8 mouse cellular contexts compared by ENCODE assay signal in genomic region chr3:95881979-95882815, GRCm38 (mm10). TPM values are rescaled to one million over a fixed set of nuclear protein-coding genes. Genes with fewer than 3 reads are reported as not detected.
DNase-seq lines count a peak whose midpoint lies in the region; ATAC-seq and TF ChIP-seq lines count a peak whose summit lies in the region.

TSS of gene Ciart (minus strand) at chr3:95882251.

- WGBS in heart, embryonic 10.5 days, result under 1% methylated on average over 66 of the region's 66 CpGs
- under 1% methylated on average over 66 of the region's 66 CpGs for WGBS in kidney, embryonic 15.5 days
- WGBS in limb, embryonic 15.5 days, result under 1% methylated on average over 65 of the region's 66 CpGs
- 0% methylated on average over 65 of the region's 66 CpGs for WGBS in midbrain, postnatal 0 days

- TF ChIP-seq CTCF in C2C12 (IDR thresholded peaks at IDR 0.05; ENCODE audit: control insufficient read depth, insufficient read depth, insufficient read length), result no peak
- TF ChIP-seq CTCF in brain, embryonic 14.5 days (IDR thresholded peaks at IDR 0.05; ENCODE audit: borderline replicate concordance, extremely low read depth, insufficient read depth, insufficient read length), result no peak
- TF ChIP-seq CTCF in midbrain, postnatal 0 days (IDR thresholded peaks at IDR 0.05), result no peak

- no peaks in the 10 kb centered on the region for H3K36me3 ChIP-seq in C2C12 (ENCODE audit: control insufficient read depth, insufficient read depth)
- H3K36me3 ChIP-seq in heart, embryonic 10.5 days, result peaks cover 7% of the 10 kb centered on the region; the same call in 1 of the 2 replicates
- peaks cover 13% of the 10 kb centered on the region; the same call in 1 of the 2 replicates for H3K36me3 ChIP-seq in kidney, embryonic 15.5 days
- H3K36me3 ChIP-seq in limb, embryonic 15.5 days, result no peaks in the 10 kb centered on the region
- no peaks in the 10 kb centered on the region for H3K36me3 ChIP-seq in midbrain, postnatal 0 days (ENCODE audit: insufficient read depth, low read length)

- peak within 1 kb of the TSS; percentile 41 for H3K4me3 ChIP-seq in C2C12 (ENCODE audit: insufficient read depth, poor library complexity, severe bottlenecking)
- peak within 1 kb of the TSS; percentile 72 for H3K4me3 ChIP-seq in heart, embryonic 10.5 days
- H3K4me3 ChIP-seq in kidney, embryonic 15.5 days (replicated peaks), result peak within 1 kb of the TSS; percentile 63
- peak within 1 kb of the TSS; percentile 50 for H3K4me3 ChIP-seq in limb, embryonic 15.5 days
- peak within 1 kb of the TSS; percentile 47 for H3K4me3 ChIP-seq in midbrain, postnatal 0 days (ENCODE audit: low read depth, low read length)

- no peaks in the 10 kb centered on the region for H3K79me2 ChIP-seq in C2C12 (ENCODE audit: control insufficient read depth, insufficient read depth)

- TF ChIP-seq POLR2A in brain, embryonic 14.5 days (IDR thresholded peaks at IDR 0.05; ENCODE audit: borderline replicate concordance, extremely low read depth, insufficient read depth, insufficient read length, poor library complexity, severe bottlenecking), result no peak

- H3K4me1 ChIP-seq in heart, embryonic 10.5 days, result peaks cover 16% of the 10 kb centered on the region
- H3K4me1 ChIP-seq in kidney, embryonic 15.5 days, result peaks cover 24% of the 10 kb centered on the region
- H3K4me1 ChIP-seq in limb, embryonic 15.5 days, result peaks cover 15% of the 10 kb centered on the region
- H3K4me1 ChIP-seq in midbrain, postnatal 0 days (ENCODE audit: insufficient read depth, low read length), result 0 out of 2 replicates have a peak, but pooled peaks cover 4% of the 10 kb centered on the region

- H3K9me3 ChIP-seq in heart, embryonic 10.5 days, result no peaks in the 10 kb centered on the region
- no peaks in the 10 kb centered on the region for H3K9me3 ChIP-seq in kidney, embryonic 15.5 days (replicated peaks)
- no peaks in the 10 kb centered on the region for H3K9me3 ChIP-seq in limb, embryonic 15.5 days
- H3K9me3 ChIP-seq in midbrain, postnatal 0 days (ENCODE audit: low read length), result no peaks in the 10 kb centered on the region

- peak within 1 kb of the TSS; percentile 82 for H3ac ChIP-seq in C2C12 (ENCODE audit: control insufficient read depth, insufficient read length, low read depth)

- peak within 1 kb of the TSS; percentile 94 for H3K4me2 ChIP-seq in kidney, embryonic 15.5 days
- H3K4me2 ChIP-seq in limb, embryonic 15.5 days, result peak within 1 kb of the TSS; percentile 92
- H3K4me2 ChIP-seq in midbrain, postnatal 0 days (ENCODE audit: low read depth, low read length, poor library complexity, severe bottlenecking), result peak within 1 kb of the TSS; percentile 96

- H3K9ac ChIP-seq in kidney, embryonic 15.5 days, result peak within 1 kb of the TSS; percentile 37
- H3K9ac ChIP-seq in limb, embryonic 15.5 days, result peak within 1 kb of the TSS; percentile 39
- peak within 1 kb of the TSS; percentile 67 for H3K9ac ChIP-seq in midbrain, postnatal 0 days (replicated peaks; ENCODE audit: low read length, poor library complexity, severe bottlenecking)

- no peaks in the 10 kb centered on the region for H3K27me3 ChIP-seq in C2C12 (ENCODE audit: control insufficient read depth, insufficient read depth, insufficient read length)
- H3K27me3 ChIP-seq in heart, embryonic 10.5 days (ENCODE audit: insufficient read depth, poor library complexity, severe bottlenecking), result no peaks in the 10 kb centered on the region
- H3K27me3 ChIP-seq in kidney, embryonic 15.5 days, result 0 out of 2 replicates have a peak, but pooled peaks cover 4% of the 10 kb centered on the region
- H3K27me3 ChIP-seq in limb, embryonic 15.5 days, result no peaks in the 10 kb centered on the region
- no peaks in the 10 kb centered on the region; the same call in 1 of the 2 replicates for H3K27me3 ChIP-seq in midbrain, postnatal 0 days (ENCODE audit: insufficient read depth, low read length)

- ATAC-seq in erythroblast, adult 5-6 weeks (replicated peaks; ENCODE audit: low FRiP score, poor library complexity, severe bottlenecking), result peak; percentile 99
- ATAC-seq in kidney, embryonic 15.5 days (replicated peaks; ENCODE audit: low FRiP score), result peak; percentile 99
- peak; percentile 99 for ATAC-seq in limb, embryonic 15.5 days (ENCODE audit: insufficient number of reproducible peaks, low FRiP score, low TSS enrichment, low read depth)
- ATAC-seq in midbrain, postnatal 0 days (ENCODE audit: low FRiP score), result peak; percentile 99

- H3K79me3 ChIP-seq in C2C12 (ENCODE audit: low read depth), result no peaks in the 10 kb centered on the region

- DNase-seq in brain, embryonic 14.5 days (ENCODE audit: low read depth), result peak; percentile 99
- peak; percentile 99 for DNase-seq in heart, embryonic 10.5 days (ENCODE audit: low spot score)
- DNase-seq in midbrain, postnatal 0 days (ENCODE audit: low spot score), result peak; percentile 98
- DNase-seq in spleen, postnatal 10 days (ENCODE audit: low spot score in 2 of 2), result peak; percentile 65 to 85

- peak within 1 kb of the TSS; percentile 81 for H3K27ac ChIP-seq in heart, embryonic 10.5 days
- 0 out of 2 replicates have a peak within 1 kb of the TSS, but pooled peaks have one; percentile 19 for H3K27ac ChIP-seq in kidney, embryonic 15.5 days
- H3K27ac ChIP-seq in limb, embryonic 15.5 days, result peak within 1 kb of the TSS; percentile 70
- H3K27ac ChIP-seq in midbrain, postnatal 0 days (ENCODE audit: low read depth, low read length), result peak within 1 kb of the TSS; percentile 39; the same call in 1 of the 2 replicates

TF ChIP-seq in C2C12, 6 proteins besides CTCF, POLR2A, EP300 and RAD21:
- TF ChIP-seq CEBPB (IDR thresholded peaks at IDR 0.05; ENCODE audit: low read depth) (peak; percentile 71), MAX (IDR thresholded peaks at IDR 0.05) (peak; percentile 88), MYOG (IDR thresholded peaks at IDR 0.05; ENCODE audit: control insufficient read depth, extremely low read depth, insufficient read length) (no peak), USF1 (IDR thresholded peaks at IDR 0.05; ENCODE audit: low read depth) (peak; percentile 100), MYOD1 (IDR thresholded peaks at IDR 0.05; ENCODE audit: control insufficient read depth, insufficient read length, low read depth) (no peak), FOSL1 (IDR thresholded peaks at IDR 0.05; ENCODE audit: insufficient read depth, low read length, poor library complexity, severe bottlenecking) (no peak)
TF ChIP-seq in C2C12: peak in this region for 3.

RNA-seq across cellular contexts. Expression of gene Ciart, which starts in this region (rescaled TPM):
- 4.4 TPM for polyA plus RNA-seq in C2C12 (2012; fragmentation: generic; extraction: Trizol)
- 3.7 and 3.8 TPM in 2 replicates for polyA plus RNA-seq in brain, embryonic 14.5 days (2012; rRNA removed)
- not detected in 2 replicates for total RNA-seq in erythroblast, adult 5-6 weeks (2015; ENCODE audit: low replicate concordance)
- total RNA-seq in erythroblast, adult 5-6 weeks (2017; ENCODE audit: low replicate concordance), result not detected in 2 replicates
- polyA plus RNA-seq in heart, embryonic 10.5 days (2016; fragmentation: Nextera tagmentation; extraction: Ambion mirVana), result 6.0 and 10.7 TPM in 2 replicates
- polyA plus RNA-seq in kidney, embryonic 15.5 days (2015; fragmentation: Nextera tagmentation; extraction: Ambion mirVana), result 5.9 and 6.6 TPM in 2 replicates
- polyA plus RNA-seq in limb, embryonic 15.5 days (2015; fragmentation: Nextera tagmentation; extraction: Ambion mirVana), result 11.9 and 13.6 TPM in 2 replicates
- total RNA-seq in midbrain, postnatal 0 days (2014; rRNA removed), result 4.2 and 5.2 TPM in 2 replicates
- polyA plus RNA-seq in midbrain, postnatal 0 days (2015; fragmentation: Nextera tagmentation; extraction: Ambion mirVana), result 9.3 and 12.6 TPM in 2 replicates

Comparison
In these comparisons a context has a peak if more than half of its experiments do, and no peak if none do; other contexts are left out.
1. Peak in every context shown above with its lines: DNase-seq, ATAC-seq, H3K4me3 ChIP-seq and H3K27ac ChIP-seq.
2. Peak in ATAC-seq in erythroblast, adult 5-6 weeks; RNA of the gene not detected or under 1 TPM.
3. H3K27ac ChIP-seq: peak in every context shown above with its lines; median percentile 81 in heart, embryonic 10.5 days; 70 in limb, embryonic 15.5 days; 39 in midbrain, postnatal 0 days; 19 in kidney, embryonic 15.5 days.